Mouse (Mus musculus): ENCODE results near the gene 5730596B20Rik.

5730596B20Rik gene

GRCm38 (mm10) chr6:52200073-52200750 lies 22.9 kb downstream of the 5730596B20Rik start:
- no peak for DNase-seq (ENCODE audit: low spot score)

- no peak for DNase-seq (ENCODE audit: low spot score)
Observed at GRCm38 (mm10) chr6:52200751-52201250, 23.5 kb downstream of the 5730596B20Rik start.

- no peak for DNase-seq (ENCODE audit: low spot score)
Observed at GRCm38 (mm10) chr6:52201269-52201668, 24.0 kb downstream of the 5730596B20Rik start.

- no peak for DNase-seq (ENCODE audit: low spot score)
Observed at GRCm38 (mm10) chr6:52202362-52203120, 25.2 kb downstream of the 5730596B20Rik start.

GRCm38 (mm10) chr6:52203121-52203370 lies 25.7 kb downstream of the 5730596B20Rik start:
- no peak for DNase-seq (ENCODE audit: low spot score)

- DNase-seq (ENCODE audit: low spot score): no peak
Observed at GRCm38 (mm10) chr6:52203371-52204049, 26.2 kb downstream of the 5730596B20Rik start.

- no peak for DNase-seq (ENCODE audit: low spot score)
Observed at GRCm38 (mm10) chr6:52204050-52204752, 26.9 kb downstream of the 5730596B20Rik start, which contains the start of gene Hoxa5. Gene Hoxa5 (minus strand): TSS chr6:52204587.

- DNase-seq (ENCODE audit: low spot score): no peak
Observed at GRCm38 (mm10) chr6:52205221-52205620, 27.9 kb downstream of the 5730596B20Rik start.

- no peak for DNase-seq (ENCODE audit: low spot score)
Observed at GRCm38 (mm10) chr6:52205638-52206621, 28.6 kb downstream of the 5730596B20Rik start.

GRCm38 (mm10) chr6:52206882-52207683 lies 29.8 kb downstream of the 5730596B20Rik start:
- DNase-seq (ENCODE audit: low spot score): no peak

- no peak for DNase-seq (ENCODE audit: low spot score)
Observed at GRCm38 (mm10) chr6:52207684-52207976, 30.3 kb downstream of the 5730596B20Rik start.

GRCm38 (mm10) chr6:52208072-52208867 lies 31.0 kb downstream of the 5730596B20Rik start, which contains the start of gene Hoxa6:
Gene Hoxa6 (minus strand): TSS chr6:52208722.
- no peak for DNase-seq (ENCODE audit: low spot score)

GRCm38 (mm10) chr6:52208868-52209684 lies 31.8 kb downstream of the 5730596B20Rik start:
- no peak for DNase-seq (ENCODE audit: low spot score)

GRCm38 (mm10) chr6:52209685-52210046 lies 32.4 kb downstream of the 5730596B20Rik start:
- DNase-seq (ENCODE audit: low spot score): no peak

- DNase-seq (ENCODE audit: low spot score): no peak
Observed at GRCm38 (mm10) chr6:52211170-52211935, 34.1 kb downstream of the 5730596B20Rik start.

GRCm38 (mm10) chr6:52211961-52212360 lies 34.7 kb downstream of the 5730596B20Rik start:
- no peak for DNase-seq (ENCODE audit: low spot score)

- no peak for DNase-seq (ENCODE audit: low spot score)
Observed at GRCm38 (mm10) chr6:52212556-52213118, 35.3 kb downstream of the 5730596B20Rik start.

Data from ovary, adult 18-20 months (tissue).